Mouse (Mus musculus) bone marrow, adult 2 months (tissue): ENCODE data around the gene Kntc1.

ENCODE experiments used
- CTCF ChIP-seq: fragments of 200-500 bp; IDR thresholded peaks from 2 replicates; pipeline ENCODE4 v1.5.1; 2011; ENCODE audit warnings: low read length, control low read depth; ENCODE audit not compliant: control insufficient read depth, insufficient read depth
- POLR2A ChIP-seq: fragments of 200-500 bp; IDR thresholded peaks from 2 replicates; pipeline ENCODE4 v1.6.1; 2011; ENCODE audit warnings: low read depth, mild to moderate bottlenecking, control low read depth, low read length, borderline replicate concordance; ENCODE audit not compliant: control insufficient read depth

DNA sequence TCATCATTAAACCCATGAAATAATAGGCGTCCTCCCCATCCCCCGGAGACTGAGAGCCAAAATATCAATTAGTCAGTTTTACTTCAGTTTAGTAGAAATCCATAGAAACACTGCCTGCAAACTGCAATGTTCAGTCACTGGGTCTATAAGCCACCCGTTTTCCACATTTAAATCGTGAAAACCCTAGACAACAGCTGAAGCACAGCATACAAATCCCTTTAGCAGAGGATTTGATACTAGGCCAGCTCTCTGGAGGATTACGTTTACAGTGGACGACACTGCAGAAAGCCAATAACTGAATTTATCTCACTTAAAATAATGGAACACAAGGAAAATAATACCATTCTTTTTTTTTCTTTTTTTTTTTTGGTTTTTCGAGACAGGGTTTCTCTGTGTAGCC lies 1.9 kb upstream of the Kntc1 start:
- TF ChIP-seq CTCF (no peak), POLR2A (no peak)
